Mouse (Mus musculus): Measurements from ENCODE around the gene Batf.
A peak's percentile ranks its signal among the peaks of the same experiment; 100 is the strongest.

Batf gene

GRCm38 (mm10) chr12:85729022-85729944 is 42.8 kb downstream of the Batf start:
- peak; percentile 68 for DNase-seq

- no peak for DNase-seq
Observed at GRCm38 (mm10) chr12:85729945-85730290, 43.4 kb downstream of the Batf start.

GRCm38 (mm10) chr12:85736203-85736602 is 49.7 kb downstream of the Batf start:
- DNase-seq: no peak

- DNase-seq: no peak
Observed at GRCm38 (mm10) chr12:85736960-85737359, 50.5 kb downstream of the Batf start.

- DNase-seq: peak; percentile 89
Observed at GRCm38 (mm10) chr12:85745827-85746695, 59.6 kb downstream of the Batf start, which contains the start of gene Flvcr2. TSS of gene Flvcr2 (plus strand) at chr12:85746539.

- no peak for DNase-seq
Observed at GRCm38 (mm10) chr12:85746696-85747219, 60.3 kb downstream of the Batf start.

- no peak for DNase-seq
Observed at GRCm38 (mm10) chr12:85747343-85747742, 60.9 kb downstream of the Batf start.

GRCm38 (mm10) chr12:85749861-85750260 is 63.4 kb downstream of the Batf start:
- DNase-seq: no peak

GRCm38 (mm10) chr12:85752116-85752515 is 65.6 kb downstream of the Batf start:
- no peak for DNase-seq

GRCm38 (mm10) chr12:85753223-85753622 is 66.8 kb downstream of the Batf start:
- no peak for DNase-seq

- no peak for DNase-seq
Observed at GRCm38 (mm10) chr12:85754611-85755265, 68.3 kb downstream of the Batf start.

GRCm38 (mm10) chr12:85756455-85756854 is 70.0 kb downstream of the Batf start:
- DNase-seq: no peak

GRCm38 (mm10) chr12:85757074-85757473 is 70.6 kb downstream of the Batf start:
- DNase-seq: no peak
